Mouse (Mus musculus): ENCODE results near the gene Lrrc19.
"Not testable (repeated sequence)": the region's sequence is repeated elsewhere in the genome, so short reads cannot be mapped to it uniquely, and the experiment has no call there.

The Lrrc19 gene

DNA sequence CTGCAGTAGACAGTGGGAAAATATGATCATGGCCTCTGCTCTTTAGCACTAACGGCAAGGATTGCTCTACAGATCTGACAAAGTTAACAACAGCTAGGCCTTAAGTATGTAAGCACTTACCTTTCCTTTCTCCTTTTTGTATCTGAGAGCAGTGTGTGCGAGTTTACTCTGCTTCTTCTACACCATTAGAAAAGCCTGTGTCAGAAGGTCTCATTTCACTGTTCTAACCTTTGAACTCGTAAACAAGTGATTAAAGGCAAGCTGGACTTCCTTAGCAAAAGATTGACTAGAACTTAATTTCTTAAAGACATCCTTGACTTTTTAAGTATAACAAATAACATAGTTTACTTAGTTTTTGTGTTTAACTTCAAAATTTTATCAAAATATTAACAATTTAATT is at the start of gene Lrrc19:
Gene Lrrc19, minus strand, starts transcription at position 225 of the 400 bp plus-strand sequence.
- DNase-seq (ENCODE audit: low read depth, low spot score) = no peak

DNA sequence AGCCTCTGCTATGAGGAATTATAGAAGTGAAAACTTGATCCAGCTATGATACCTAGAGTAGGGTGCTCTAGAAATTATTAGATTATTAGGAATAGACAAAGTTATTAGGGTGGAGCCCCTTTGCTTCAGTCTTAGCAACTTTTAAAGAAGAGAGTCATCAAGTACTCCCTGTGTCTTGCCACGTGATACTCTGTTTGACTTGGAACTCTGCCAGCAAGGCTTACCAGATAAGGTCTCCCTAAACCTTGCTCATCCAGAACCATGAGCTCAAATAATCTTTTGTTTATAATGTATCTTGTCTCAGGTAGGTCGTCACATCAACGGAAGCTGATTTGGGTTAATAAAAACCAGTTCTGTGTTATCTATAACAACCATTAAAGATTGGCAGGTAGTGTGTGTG is 46.4 kb upstream of the Lrrc19 start:
- no peak for DNase-seq (ENCODE audit: low read depth, low spot score)

DNA sequence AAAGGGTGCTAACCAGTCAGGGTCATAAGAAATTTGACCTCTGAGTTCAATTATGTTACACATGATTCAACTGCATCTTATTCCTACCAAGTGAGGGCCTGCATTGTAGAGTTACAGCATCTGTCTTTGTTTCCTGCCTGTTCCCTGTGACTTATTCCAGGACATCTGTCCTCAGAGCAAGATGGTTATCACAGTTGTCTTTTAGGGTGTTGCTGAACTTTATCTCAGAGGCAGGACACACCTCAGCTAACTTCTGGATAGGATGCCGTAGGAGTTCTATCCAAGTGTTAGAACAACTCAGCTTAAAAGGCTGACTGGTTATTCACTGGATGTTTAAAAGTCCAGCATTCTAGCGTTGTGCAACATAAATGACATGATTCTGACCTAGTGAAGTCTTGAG is 42.2 kb upstream of the Lrrc19 start:
- DNase-seq (ENCODE audit: low read depth, low spot score) = no peak

DNA sequence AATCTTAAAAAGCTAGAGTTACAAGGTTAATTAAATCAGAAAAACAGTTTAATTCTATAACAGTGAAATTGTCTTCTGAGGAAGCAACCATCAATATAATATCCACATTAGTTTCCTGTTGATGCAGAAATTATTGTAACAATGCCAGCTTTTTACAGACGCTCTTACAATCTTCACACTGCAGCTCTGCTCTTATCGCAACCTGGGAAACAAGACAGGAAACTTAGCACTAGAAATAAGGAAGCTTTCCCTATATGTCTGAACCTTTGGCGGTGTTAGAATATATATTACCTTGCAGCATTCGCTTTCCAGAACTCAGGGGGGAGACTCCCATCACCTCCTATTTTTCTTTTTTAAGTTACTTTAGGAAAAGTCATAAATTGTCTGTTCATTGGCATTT is 41.1 kb upstream of the Lrrc19 start:
- DNase-seq (ENCODE audit: low read depth, low spot score) = no peak

DNA sequence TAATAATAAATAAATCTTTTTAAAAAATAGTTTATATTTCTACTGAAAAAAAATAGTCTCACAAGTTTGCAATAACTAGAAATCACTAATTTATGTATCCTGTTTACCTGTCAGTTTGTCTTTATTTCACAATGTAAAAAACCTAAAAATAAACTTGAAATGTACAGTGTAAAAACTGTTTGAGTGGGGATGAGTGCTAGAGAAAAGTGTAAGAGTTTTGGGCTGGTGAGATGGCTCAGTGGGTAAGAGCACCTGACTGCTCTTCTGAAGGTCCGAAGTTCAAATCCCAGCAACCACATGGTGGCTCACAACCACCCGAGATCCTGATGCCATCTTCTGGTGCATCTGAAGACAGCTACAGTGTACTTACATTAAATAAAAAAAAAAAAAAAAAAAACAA is 39.9 kb upstream of the Lrrc19 start:
- not testable (repeated sequence) for DNase-seq (ENCODE audit: low read depth, low spot score)

DNA sequence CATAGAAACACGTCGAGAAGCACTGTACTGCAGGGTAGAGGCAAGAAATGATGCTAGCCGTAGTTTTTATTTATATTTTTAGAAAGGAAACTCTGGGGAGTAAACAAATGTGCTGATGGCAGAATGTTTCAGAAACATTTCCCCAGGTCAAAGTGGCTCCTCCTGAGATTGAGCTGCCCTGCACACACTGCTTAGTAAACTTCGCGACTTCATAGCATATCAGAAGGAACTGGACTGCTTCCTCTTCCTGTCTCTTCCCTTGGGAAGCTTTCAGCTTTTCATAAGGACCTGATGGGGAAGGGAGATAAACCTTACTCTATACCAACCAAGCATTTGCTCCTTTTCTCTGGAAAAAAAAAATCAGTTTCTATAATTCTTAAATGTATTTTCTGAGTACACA is 33.4 kb upstream of the Lrrc19 start:
- no peak for DNase-seq (ENCODE audit: low read depth, low spot score)

DNA sequence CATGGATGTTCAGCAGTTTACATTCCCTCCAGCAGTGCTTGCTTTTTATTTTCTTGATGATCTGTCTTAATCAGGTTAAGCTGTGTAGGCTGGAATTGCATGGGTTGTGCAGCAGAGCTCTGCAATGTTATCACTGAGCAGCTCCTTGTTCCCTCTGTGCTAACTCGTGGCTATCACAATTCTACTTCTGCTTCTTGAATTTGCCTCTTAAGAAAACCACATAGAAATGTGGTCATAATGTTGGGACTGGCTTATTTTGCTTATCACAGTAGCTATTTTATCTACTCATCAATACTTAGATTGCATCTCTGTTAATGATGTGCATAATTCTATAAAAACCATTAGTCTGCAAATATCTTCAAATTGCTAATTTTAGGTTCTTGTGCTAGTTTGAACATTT is 32.1 kb upstream of the Lrrc19 start:
- DNase-seq (ENCODE audit: low read depth, low spot score) = no peak

DNA sequence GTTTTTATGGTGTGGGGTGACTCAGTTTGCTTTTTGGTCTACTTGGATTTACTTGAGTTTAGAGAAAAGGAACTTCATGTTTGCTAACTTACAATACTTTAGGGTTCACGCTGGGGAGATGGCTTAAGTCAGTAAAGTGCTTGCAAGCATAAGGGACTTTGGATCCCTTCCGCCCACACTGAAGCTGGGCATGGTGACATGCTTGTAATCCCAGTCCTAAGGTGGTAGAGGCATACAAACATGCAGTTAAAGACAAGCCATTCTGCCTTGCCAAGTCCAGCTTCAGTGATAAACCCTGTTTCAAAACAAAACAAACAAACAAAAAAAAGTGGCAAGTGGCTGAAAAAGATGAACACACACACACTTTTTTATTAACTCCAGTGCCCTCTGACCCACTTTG is 31.2 kb upstream of the Lrrc19 start:
- DNase-seq (ENCODE audit: low read depth, low spot score) = no peak

DNA sequence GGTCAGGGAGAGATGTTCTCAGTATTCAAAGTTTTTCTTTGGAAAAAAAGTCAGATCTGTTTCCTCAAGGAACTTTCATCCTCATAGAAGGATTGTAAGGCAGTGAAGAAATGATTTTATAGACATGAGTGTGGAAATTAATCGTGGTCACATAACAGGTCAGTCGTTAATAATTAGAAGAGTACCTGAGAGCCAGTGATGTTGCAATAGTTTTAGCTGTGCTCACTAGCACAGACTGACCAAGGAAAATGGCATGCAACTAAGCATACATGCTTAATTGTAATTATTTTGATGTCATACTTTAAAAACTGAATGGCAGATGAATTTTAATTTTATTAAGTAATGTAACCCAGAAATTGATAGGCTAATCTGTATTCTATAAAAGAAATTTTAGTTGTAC is 30.7 kb upstream of the Lrrc19 start:
- no peak for DNase-seq (ENCODE audit: low read depth, low spot score)

DNA sequence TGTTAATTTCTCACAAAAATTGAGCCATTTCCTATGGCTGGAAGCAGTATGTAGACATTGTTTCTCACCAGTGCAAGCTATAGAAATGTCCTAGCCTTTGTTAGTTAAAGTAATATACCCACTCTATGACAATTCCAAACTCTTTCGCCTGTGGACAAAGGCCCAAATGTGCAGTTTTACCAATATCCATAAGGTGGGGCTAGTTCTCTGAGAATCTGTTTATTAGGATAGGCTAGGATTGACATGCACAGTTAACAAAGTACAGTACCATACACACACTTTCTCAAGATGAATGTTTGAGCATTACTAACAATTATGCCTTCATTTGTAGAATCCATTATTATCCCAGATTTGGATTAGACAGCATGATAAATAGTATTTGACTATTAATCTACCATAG is 19.8 kb upstream of the Lrrc19 start:
- no peak for DNase-seq (ENCODE audit: low read depth, low spot score)

DNA sequence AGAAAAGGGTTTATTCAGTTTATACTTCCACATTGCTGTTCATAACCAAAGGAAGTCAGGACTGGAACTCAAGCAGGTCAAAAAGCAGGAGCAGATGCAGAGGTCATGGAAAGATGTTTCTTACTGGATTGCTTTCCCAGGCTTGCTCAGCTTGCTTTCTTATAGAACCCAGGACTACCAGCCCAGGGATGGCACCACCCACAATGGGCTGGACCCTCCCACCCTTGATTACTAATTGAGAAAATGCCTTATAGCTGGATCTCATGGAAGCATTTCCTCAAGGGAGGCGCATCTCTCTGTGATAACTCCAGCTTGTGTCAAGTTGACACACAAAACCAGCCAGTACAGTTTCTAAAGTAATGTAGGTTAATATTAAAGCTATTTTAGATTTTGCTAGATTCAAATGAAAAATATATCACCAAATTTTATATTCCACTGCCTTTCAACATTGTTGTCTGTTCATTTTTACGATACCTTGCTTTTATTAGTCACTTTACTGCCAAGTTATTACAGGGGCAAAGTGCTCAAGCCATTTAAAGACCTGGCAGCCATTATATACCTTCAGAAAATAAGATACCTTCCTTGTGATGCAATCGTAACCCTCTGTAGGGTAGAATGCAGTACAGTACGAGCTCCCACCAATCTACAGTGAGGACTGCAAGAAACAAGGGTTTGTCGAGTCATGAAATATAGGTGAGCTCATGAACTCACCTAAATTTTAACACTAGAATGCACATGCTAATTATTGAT is 657 bp upstream of the Lrrc19 start:
- DNase-seq (ENCODE audit: low read depth, low spot score) = not testable (repeated sequence)

DNA sequence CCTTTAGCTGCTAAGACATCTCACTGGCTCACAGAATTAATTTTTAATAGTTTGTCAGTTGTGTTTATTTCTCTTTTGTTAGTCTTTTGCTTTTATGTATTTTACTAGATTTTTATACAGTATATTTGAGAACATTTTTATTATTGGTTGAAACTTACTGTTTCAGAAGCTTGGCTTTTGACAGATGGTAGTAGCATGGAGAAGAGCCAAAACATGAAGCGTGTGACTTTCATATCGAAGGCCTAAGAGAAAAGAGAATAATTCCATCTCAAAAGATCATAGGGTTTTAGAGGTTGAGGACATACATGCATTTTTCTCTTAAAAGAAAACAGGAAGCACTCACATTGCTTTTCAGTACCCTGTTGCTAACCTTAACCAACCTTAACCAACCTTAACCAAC is 6.8 kb downstream of the Lrrc19 start:
- no peak for DNase-seq (ENCODE audit: low read depth, low spot score)

DNA sequence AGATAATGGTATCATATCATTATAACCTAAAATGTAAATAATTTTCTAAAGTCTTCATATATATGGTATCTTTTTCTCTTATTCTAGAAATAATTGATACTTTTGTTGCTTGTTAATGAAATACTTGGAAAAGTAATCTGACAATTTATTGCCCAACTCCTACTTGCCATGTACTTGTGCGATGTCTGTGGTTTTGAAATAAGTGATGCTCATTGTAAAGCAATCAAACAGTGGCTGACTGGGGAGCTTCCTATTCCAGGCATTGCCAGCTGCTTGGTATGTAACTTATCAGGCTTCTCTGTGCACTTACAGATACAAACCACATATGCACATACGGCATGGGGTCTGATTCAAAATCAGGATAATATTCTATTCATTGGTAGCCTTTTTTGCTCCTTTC is 29.9 kb downstream of the Lrrc19 start:
- no peak for DNase-seq (ENCODE audit: low read depth, low spot score)

DNA sequence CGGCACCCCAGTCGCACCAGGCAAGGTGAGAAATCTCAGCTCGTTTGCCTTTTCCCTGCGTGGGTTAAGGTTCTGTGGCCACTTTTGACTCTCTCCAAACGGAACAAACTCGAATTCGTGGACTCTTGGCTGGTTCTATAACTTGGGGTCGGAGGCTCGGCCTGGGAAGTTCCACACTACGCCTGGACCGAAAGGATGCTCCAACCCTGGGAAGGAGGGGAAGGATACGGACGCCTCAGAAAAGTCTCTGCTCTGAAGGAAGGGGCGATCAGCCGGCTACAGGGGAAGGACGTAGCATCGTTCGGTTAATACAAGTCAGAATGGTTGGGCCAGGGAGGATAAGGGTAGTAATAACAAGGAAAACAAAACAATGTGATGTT is 35.3 kb downstream of the Lrrc19 start:
- DNase-seq (ENCODE audit: low read depth, low spot score) = no peak

DNA sequence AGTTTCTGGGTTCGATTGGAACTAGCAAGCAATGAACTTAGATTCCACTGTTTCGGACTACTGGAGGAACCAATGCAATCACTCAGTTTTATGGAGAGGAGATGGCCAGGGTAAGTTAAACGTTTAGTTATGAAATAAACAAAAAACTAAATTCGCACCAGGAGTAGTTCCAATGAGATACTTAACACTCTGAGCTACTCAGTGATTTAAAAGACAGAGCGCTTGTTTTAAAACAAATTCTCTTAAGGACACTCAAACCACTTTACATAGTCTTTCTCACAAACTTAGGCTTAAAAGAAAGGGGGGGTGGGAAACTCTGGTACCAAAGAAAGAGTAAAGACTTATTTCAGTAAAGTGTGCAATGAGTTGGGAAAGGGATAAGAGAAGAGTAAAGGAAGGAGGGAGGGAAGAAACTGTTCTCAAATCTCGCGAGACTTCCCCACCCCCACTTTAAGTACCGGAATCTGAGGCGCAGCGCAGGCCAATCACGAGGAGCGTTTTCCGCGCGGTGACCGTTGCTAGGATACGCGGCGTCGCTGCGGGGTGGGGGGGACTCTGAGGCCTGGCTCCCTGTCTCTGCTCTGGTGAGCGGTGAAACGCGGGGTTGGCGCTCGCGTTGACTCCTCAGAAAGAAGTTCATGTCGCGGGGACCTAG is 35.8 kb downstream of the Lrrc19 start, which contains the start of gene Ift74:
Gene Ift74, plus strand, starts transcription at position 520 of the 655 bp plus-strand sequence.
- peak; percentile 96 for DNase-seq (ENCODE audit: low read depth, low spot score)

DNA sequence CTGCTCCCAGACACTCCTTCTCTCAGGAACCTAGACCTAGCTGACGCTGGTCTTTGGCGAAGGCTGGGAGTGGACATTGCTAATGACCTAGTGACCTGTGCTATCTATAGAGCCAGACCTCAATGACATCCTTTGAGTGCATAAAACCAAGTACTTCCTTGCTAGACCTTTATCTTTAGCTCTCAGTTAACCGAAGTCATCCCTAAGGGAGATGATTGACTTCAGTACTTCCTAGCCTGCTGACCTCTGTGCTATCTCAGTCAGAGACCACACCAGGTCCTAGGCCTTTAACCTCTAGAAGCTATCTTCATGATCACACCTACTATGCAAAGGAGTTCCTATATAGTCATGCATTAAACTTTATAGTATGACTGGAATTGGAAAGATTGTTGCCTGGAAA is 39.6 kb downstream of the Lrrc19 start:
- DNase-seq (ENCODE audit: low read depth, low spot score) = no peak

DNA sequence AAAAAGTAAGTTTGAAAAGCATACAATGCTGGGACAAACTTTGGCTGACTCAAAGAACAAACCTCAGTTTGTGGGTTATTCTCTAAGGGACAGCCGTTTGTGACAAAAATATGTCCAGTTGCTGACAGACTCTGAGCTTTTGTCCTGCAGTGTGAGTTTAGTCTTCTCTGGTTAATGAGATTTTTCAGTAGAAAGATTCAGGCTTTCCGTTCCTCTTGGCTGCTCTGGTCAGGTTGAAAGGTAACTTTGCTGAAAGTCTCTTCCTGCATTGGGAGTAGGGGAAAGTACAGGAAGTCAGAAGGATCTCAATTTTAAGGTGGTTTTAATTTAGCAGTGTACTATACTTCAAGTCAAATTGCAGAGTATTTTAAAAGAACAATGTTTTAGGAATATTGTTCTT is 44.4 kb downstream of the Lrrc19 start:
- no peak for DNase-seq (ENCODE audit: low read depth, low spot score)

DNA sequence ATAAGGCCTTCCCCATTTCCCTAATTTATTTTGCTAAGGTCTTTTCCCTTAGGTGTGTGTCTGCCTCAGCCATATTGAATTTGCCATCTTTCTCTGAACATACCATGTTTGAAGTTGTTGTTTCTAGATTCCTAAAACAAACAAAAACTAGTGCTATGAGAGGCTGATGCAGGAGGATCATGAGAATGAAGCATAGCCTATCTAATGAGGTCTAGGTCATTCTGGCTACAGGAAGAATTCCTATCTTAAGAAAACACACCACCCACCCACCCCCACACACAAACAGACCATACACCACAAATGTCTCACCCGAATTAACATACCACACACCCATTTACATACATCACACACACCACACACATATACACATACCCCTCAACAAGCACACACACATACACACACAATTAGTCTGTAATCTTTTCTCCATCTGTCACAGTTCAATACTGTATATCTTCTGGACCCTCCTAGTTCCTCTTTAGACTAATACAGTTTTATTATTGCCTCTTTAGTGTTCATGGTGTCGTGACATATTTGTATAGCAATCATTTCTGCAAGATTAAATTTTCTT is 45.4 kb downstream of the Lrrc19 start:
- no peak for DNase-seq (ENCODE audit: low read depth, low spot score)

DNA sequence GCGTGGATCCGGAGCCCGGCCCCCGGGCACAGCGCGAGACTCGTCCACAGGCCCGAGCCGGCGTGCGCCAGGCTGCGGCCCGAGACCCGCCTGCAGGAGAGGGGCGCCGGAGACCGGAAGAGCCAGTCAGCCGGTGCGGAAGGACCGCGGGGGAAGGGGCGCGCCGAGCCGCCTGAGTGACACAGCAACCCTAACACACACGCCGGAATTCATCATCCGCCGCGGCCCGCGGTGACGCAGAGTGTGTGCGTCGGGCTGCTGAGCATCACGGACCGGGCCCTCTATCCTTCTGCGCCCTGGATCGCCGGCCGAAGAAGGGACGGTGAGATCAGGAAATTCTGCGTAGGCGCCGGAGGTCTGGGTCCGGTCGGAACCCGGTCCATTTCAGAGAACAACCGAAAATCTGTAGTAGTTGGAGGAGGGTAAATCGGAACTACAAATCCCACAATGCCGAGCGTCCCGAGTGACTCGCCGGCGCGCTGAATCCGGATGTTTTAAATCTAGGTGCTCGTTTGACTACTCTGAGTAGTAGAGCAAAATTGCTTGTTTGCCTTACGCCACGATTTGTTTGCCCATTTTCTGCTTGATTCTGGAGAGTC is 46.8 kb downstream of the Lrrc19 start, which contains the start of gene Plaa:
Gene Plaa, minus strand, starts transcription at position 214 of the 599 bp plus-strand sequence.
- peak; percentile 76 for DNase-seq (ENCODE audit: low read depth, low spot score)

DNA sequence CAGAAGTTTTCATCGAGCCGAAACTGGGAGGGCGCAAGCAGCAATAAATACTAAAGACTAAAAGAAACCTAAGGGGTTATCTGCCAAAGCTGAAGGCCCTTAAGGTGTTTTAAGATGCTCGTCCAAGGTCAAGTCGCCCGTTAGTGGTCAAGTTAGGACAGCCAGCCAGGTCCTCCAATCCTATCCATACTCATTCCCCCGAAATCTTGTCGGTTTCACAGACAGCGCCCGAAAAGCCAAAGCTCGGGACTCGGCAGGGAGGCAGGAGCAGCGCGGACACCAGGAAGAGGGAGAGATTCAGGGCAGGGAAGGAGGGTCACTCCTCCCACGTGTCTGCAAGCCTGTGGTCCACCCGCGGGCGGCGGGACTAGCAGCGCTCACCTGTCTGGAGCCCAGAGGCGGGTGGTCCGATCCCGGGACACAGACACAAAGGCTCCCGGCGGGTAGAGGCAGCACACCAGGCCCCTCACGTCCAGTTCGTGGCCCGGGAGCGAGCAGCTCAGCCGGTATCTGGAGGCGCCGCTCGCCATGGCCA is 47.4 kb downstream of the Lrrc19 start:
- no peak for DNase-seq (ENCODE audit: low read depth, low spot score)

DNA sequence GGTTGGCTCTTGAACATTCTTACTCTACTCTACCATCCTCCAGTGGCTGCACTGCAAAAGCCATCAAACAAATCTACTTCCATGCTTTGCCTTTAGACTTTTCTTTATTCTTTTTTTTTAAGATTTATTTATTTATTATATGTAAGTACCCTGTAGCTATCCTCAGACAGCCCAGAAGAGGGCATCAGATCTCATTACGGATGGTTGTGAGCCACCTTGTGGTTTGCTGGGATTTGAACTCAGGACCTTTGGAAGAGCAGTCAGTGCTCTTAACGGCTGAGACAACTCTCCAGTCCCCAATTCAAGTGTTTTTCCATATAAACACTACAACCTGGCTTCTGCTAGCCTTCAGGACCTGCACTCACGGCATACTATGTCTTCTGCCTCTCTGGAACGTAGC is 48.5 kb downstream of the Lrrc19 start:
- DNase-seq (ENCODE audit: low read depth, low spot score) = no peak

DNA sequence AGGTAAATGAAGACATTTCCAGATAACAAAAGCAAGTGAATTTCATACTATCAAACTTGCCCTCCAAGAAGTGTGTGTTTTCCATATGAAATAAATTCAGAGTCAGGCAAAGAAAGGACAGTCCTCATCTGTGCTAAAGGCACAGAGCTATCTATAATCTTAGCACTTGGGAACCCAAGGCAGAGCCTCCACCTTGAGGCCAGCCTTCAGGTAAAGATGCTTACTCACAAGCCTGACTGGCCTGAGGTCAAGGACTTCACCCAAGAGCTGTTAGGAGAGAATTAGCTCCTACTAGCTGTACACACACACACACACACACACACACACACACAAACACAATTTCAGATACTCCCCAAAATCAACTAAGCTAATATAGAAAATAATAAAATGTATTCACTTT is 57.2 kb downstream of the Lrrc19 start:
- DNase-seq (ENCODE audit: low read depth, low spot score) = no peak

Measured in retina, adult 2 months (tissue).